Mouse (Mus musculus) embryonic stem cell, embryonic (primary cell): ENCODE measurements around the gene Vars.

Experiments used
- CTCF ChIA-PET, 4 experiments: fragments of 300-600 bp in 2 of 4; fragments of 350-600 bp in 2 of 4; sonication (Branson Sonifier 250); formaldehyde crosslinking; loops; one replicate each; lab custom pipeline; 2022; ENCODE audit warnings: inconsistent platforms in 2 of 4; lab: Charles Lee
- POLR2A ChIA-PET, 4 experiments: fragments of 300-600 bp in 2 of 4; fragments of 350-600 bp in 2 of 4; sonication (Branson Sonifier 250); formaldehyde crosslinking; loops; one replicate each; lab custom pipeline; 2022; ENCODE audit warnings: antibody characterized with exemption in 4 of 4, inconsistent platforms in 1 of 4; lab: Charles Lee

Vars gene

DNA sequence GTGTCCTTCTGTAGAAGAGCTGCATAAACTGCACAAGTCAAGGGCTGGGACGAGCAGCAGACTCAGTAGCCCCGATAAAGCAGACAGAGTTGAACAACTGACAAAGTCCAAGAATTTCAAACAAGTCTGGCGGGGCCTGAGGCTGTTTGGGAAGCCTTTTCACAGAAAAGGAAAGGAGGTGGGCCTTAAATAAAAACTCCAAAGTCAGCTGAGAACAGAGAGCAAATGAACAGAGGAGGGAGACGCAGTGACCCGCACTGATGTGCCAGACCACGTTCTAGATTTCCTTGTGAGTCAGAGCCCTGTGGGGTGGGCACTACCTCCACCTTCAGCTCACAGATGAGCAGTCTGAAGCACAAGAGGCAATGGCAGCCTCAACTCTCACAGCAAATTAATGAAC lies 34.1 kb downstream of the Vars start:
- CTCF ChIA-PET: interaction anchor here (0.6 to 1.5 kb wide), 6 partner anchors 14 to 81 kb away, joined by 3 to 9 read pairs (median 6); no protein-coding TSS in a partner anchor
- POLR2A ChIA-PET: interaction anchor here in 3 of 4 experiments (0.6 to 1.5 kb wide), 6 partner anchors 11 to 135 kb away, joined by 3 to 6 read pairs (median 3); partner anchors contain the start of gene Msh5 (in 2 of the 3)

GRCm38 (mm10) chr17:35039121-35039873 lies 38.5 kb downstream of the Vars start:
- ChIA-PET CTCF (interaction anchor here in 1 of 4 experiments (0.6 kb wide), 1 partner anchor 192 kb away, joined by 6 read pairs; no protein-coding TSS in a partner anchor), POLR2A (interaction anchor here in 2 of 4 experiments (0.6 to 1.3 kb wide), 3 partner anchors 21 to 49 kb away, joined by 3 to 4 read pairs (median 3); partner anchors contain the start of gene Ly6g6e (in 1 of the 2))

GRCm38 (mm10) chr17:35043794-35044193 lies 43.0 kb downstream of the Vars start:
- ChIA-PET CTCF (interaction anchor here in 1 of 4 experiments (0.5 kb wide), 1 partner anchor 173 kb away, joined by 4 read pairs; no protein-coding TSS in a partner anchor), POLR2A (interaction anchor here in 2 of 4 experiments (1.2 to 8.9 kb wide), 4 partner anchors 14 to 103 kb away, joined by 3 to 82 read pairs (median 10); partner anchors contain the start of gene Ddah2 (in 1 of the 2))

DNA sequence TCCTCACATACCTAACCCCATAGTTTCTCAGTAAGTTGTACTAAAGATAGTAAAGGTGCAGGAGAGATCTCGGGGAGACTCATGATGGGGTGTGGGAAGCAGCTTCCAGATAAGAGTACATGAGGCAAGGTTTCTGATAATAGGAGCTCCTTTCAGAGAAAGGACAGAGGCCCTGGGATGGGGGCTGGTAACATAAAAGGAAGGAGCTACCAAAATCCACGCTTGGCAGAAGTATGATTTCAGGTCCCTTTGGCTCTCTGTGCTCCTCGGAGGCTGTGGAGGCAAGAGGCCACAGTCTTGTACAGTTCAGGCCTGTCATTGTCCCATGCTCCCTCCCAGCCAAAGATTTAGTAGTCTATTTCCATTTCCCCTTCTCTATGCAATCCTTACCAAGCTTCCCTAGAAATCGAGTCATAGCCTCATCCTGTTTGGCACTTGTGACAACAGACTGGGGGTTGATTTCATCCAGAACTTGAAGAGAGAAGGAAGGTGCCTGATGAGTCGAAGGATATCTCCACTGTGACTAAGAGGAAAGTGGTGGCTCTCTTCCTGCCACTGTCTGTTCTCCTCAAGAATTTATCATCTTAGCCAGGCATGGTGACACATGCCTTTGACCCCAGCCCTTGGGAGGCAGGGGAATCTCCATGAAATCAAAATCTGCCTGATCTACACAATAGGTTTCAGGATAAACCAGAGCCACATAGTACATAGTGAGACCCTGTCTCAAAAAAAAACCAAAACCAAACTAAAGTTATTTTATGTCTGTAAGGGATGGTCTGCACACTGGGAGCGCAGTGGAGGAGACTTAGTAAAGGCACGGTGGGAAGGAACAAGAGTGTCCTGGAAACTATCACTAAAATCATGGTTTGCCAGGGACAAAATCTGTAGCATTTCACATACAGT lies 44.4 kb downstream of the Vars start:
- ChIA-PET CTCF (interaction anchor here in 1 of 4 experiments (0.6 to 2.6 kb wide), 3 partner anchors 14 to 225 kb away, joined by 3 to 13 read pairs (median 11); partner anchors contain the start of gene Ddah2), POLR2A (interaction anchor here (0.5 to 8.9 kb wide), 22 partner anchors 13 to 114 kb away, joined by 3 to 105 read pairs (median 5); partner anchors contain the start of genes Ddah2 (in 2 of the 4), Sapcd1 (in 2 of the 4), Csnk2b (in 1 of the 4) and Gpank1 (in 1 of the 4))

- CTCF ChIA-PET: interaction anchor here in 3 of 4 experiments (0.6 to 2.6 kb wide), 13 partner anchors 13 to 121 kb away, joined by 3 to 13 read pairs (median 5); partner anchors contain the start of gene Ddah2 (in 1 of the 3)
- POLR2A ChIA-PET: interaction anchor here (0.5 to 8.9 kb wide), 62 partner anchors 8 to 442 kb away, joined by 3 to 105 read pairs (median 5); partner anchors contain the start of genes Ddah2 (in 3 of the 4), Sapcd1 (in 3 of the 4), D17H6S53E (in 2 of the 4) and Ddx39b (in 2 of the 4)
Measured at GRCm38 (mm10) chr17:35045807-35046680, 45.3 kb downstream of the Vars start.

DNA sequence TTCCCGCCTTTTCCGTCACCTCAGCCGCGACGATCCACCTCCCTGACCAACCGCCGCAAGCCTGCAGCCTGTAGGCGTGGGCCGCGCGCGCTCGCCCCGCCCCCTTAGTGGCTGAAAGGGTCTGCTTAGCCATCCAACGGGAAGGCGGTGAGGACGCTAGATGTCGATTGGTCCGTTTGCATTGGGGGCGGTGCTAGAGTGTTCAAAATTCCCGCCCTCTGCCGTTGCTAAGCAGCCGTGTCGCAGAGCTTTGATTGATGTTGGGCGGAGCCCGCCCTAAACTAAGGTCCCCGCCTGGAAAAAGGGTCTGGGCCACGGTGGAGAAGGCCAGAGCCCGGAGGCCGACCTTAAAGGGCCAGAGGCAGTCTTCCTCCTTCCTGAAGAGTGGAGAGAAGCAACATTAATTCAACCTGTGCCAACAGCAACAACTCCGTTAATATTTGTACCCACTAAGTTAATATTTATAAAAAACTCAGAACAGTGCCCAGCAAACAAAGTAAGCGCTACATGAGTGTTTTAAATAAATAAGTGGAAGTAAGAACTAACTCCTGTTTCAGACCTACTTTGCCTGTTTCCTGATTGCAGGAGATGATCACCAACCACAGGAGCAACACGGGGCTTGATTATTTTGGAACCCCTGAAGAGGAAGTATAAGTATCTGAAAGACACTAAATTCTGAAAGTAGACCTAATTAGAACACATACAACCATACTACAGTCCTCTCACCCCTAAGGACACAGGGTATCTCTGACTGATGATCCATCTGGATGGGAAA lies 46.1 kb downstream of the Vars start, which contains the start of gene Msh5:
TSS of gene Msh5 (minus strand) at position 65 of the 775 bp plus-strand sequence.
- ChIA-PET CTCF (interaction anchor here in 3 of 4 experiments (1.0 to 2.6 kb wide), 12 partner anchors 12 to 120 kb away, joined by 3 to 13 read pairs (median 6); partner anchors contain the start of gene Ddah2 (in 1 of the 3)), POLR2A (interaction anchor here (0.6 to 8.9 kb wide), 62 partner anchors 8 to 443 kb away, joined by 3 to 105 read pairs (median 5); partner anchors contain the start of genes Ddah2 (in 3 of the 4), Sapcd1 (in 3 of the 4), D17H6S53E (in 2 of the 4) and Ddx39b (in 2 of the 4))

DNA sequence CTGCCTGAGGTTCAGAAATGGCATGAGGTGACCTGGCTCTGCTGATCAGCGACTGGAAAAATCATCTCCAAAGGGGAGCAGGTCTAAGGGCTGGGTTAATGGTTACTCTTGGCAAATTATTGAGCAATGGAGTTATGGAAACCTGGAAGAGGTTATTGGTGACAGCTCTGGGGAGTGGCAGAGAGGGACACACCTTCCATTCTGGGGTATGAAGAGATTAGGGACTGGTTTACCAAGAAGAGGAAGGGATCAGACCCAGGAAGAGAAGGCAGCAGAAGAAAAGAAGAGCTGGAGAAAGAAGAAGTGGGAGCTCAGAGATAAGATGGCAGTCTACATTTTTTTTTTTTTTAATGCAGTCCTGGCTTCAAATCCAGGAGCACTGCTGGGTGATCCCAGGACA lies 46.9 kb downstream of the Vars start:
- CTCF ChIA-PET: interaction anchor here in 2 of 4 experiments (0.6 to 1.4 kb wide), 2 partner anchors 40 to 63 kb away, joined by 5 to 8 read pairs; no protein-coding TSS in a partner anchor

DNA sequence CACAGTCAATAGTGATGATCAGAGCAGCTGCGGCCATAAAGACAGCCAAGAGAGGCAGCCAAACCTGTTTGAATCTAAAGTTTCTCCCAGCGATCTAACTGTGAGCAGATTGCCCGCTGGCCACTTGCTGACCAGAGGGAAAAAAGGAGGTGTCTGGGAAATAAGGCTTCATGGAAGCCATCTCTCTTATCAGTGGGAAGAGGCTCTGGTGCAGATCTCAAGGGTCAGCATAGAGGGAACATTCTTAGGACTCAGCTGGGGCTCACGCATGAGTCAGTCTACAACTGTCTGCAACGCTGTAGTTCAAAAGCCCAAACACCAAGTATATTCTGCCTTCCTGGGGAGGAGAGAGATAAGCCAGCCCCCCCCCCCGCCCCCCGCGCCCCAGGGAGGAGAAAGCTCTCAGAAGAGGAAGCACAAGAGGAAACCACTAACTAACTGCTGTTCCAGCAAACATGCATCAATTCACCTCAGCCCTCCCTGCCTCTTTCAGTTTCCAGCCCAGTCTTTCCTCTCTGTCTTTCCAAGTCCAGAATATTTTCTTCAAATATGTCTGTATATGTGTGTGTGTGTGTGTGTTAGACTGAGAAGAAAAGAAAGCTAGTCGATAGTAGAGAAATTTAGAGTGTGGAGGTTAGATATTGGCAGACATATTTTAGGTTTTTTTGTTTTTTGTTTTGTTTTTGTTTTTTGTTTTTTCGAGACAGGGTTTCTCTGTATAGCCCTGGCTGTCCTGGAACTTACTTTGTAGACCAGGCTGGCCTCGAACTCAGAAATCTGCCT lies 47.6 kb downstream of the Vars start:
- ChIA-PET CTCF (interaction anchor here in 3 of 4 experiments (0.6 to 1.4 kb wide), 5 partner anchors 23 to 489 kb away, joined by 3 to 5 read pairs (median 4); no protein-coding TSS in a partner anchor), POLR2A (interaction anchor here (0.6 to 8.9 kb wide), 14 partner anchors 12 to 115 kb away, joined by 3 to 105 read pairs (median 3); partner anchors contain the start of genes Ddah2 (in 2 of the 4) and Gpank1 (in 2 of the 4))

More for the DNA sequence above, 46.9 kb downstream of the Vars start:
- POLR2A ChIA-PET: interaction anchor here (0.6 to 8.9 kb wide), 12 partner anchors 12 to 105 kb away, joined by 3 to 105 read pairs (median 3); partner anchors contain the start of genes Ddah2 (in 2 of the 4) and Gpank1 (in 2 of the 4)

DNA sequence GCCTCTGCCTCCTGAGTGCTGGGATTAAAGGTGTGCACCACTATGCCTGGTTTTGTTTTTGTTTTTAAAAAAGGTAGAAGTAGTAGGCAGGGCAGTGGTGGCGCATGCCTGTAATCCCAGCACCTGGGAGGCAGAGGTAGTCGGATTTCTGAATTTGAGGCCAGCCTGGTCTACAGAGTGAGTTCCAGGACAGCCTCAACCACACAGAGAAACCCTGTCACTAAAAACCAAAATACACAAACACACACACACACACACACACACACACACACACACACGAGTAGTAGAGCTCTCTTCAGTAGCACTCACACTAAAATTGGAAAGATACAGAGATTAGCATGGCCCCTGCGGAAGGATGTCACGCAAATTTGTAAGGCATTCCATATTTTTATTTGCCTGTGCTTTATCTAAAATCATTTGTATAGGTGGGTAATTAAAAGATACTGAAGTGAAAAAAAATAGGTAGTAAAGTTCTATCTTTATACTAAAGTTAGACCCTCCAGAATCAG lies 48.2 kb downstream of the Vars start:
- ChIA-PET CTCF (interaction anchor here in 2 of 4 experiments (0.6 to 2.1 kb wide), 5 partner anchors 11 to 490 kb away, joined by 3 to 8 read pairs (median 4); partner anchors contain the start of genes Ddah2 (in 1 of the 2) and Ltb (in 1 of the 2)), POLR2A (interaction anchor here in 3 of 4 experiments (0.6 to 8.9 kb wide), 14 partner anchors 11 to 154 kb away, joined by 3 to 105 read pairs (median 4); partner anchors contain the start of genes Ddah2 (in 2 of the 3) and Sapcd1 (in 1 of the 3))

DNA sequence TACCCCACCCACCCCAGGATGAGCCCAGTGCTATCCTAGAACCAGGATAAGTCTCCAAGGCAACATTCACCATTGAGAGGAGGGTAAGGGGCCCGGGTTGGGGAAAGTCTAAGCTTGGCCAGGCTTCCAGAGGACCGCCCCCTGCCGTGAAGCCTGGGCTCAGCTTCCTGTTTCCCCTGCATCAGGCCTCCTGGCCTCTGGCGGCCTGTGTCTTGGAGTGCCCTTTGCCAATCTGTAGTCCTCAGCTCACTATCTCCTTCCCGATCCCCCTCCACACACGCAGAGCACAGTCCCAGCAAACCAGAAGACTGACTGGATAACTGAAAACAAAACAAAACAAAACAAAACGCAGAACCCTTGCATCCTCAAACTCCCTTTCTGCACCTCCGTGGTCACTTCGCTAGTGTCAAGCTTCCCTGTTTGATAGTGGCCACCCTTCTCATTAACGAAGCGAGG lies 48.8 kb downstream of the Vars start, which contains the start of gene Clic1:
TSS of gene Clic1 (plus strand) at position 406 of the 456 bp plus-strand sequence.
- CTCF ChIA-PET: interaction anchor here in 3 of 4 experiments (0.6 to 2.1 kb wide), 7 partner anchors 10 to 477 kb away, joined by 3 to 8 read pairs (median 3); partner anchors contain the start of genes Ddah2 (in 1 of the 3) and Ltb (in 1 of the 3)
- POLR2A ChIA-PET: interaction anchor here (0.6 to 8.9 kb wide), 20 partner anchors 10 to 197 kb away, joined by 3 to 105 read pairs (median 4); partner anchors contain the start of genes Ddah2 (in 2 of the 4) and Sapcd1 (in 1 of the 4)

DNA sequence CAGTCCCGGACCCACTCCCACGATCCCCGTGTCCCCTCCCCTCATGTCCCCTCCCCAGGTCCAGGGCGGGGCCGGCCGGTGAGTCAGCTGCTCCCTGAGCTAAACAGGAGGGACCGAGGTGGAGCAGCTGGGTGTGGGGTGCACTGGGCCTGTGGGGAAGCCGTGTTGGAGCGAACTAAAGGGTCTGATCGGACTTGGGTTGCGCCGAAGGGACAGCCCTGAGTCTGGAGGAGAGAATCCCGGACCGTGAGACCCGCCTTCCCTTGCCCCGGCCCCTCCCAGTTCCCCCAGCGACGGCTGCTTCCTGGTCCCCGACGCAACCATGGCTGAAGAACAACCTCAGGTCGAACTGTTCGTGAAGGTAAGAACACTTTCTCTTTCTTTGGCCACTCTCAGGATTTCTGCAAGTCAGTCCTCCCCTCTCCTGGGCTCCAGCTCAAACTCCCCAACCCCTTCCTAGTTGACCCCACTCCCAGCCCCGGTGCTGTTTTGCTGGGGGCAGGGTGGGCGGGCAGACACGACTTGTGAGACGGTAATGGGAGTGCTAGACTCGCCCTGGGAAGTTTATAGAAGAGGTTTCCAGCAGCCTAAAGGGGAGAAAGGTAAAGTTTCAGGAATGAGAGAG lies 49.5 kb downstream of the Vars start:
- ChIA-PET CTCF (interaction anchor here in 2 of 4 experiments (0.6 to 2.1 kb wide), 5 partner anchors 9 to 478 kb away, joined by 3 to 8 read pairs (median 3); partner anchors contain the start of gene Ddah2 (in 1 of the 2)), POLR2A (interaction anchor here (0.5 to 8.9 kb wide), 26 partner anchors 9 to 196 kb away, joined by 3 to 105 read pairs (median 4); partner anchors contain the start of gene Ddah2 (in 2 of the 4))

- ChIA-PET POLR2A (interaction anchor here (0.5 to 8.9 kb wide), 36 partner anchors 9 to 1291 kb away, joined by 3 to 105 read pairs (median 4); partner anchors contain the start of genes Ly6g6e (in 3 of the 4), Ddah2 (in 2 of the 4), H2-DMa (in 2 of the 4) and Hspa1b (in 1 of the 4)), CTCF (interaction anchor here (0.6 to 2.1 kb wide), 12 partner anchors 8 to 468 kb away, joined by 3 to 16 read pairs (median 4); partner anchors contain the start of genes Abhd16a (in 1 of the 4) and Ddah2 (in 1 of the 4))
Measured at GRCm38 (mm10) chr17:35051156-35052086, 50.6 kb downstream of the Vars start.
